Mouse (Mus musculus) heart, embryonic 13.5 days (tissue): ENCODE data around the gene Kazn. TPM values are rescaled to one million over a fixed set of nuclear protein-coding genes. Genes with fewer than 3 reads are reported as not detected.

Experiments
- ATAC-seq: fragments of 200-750 bp; cut with Nextera tagmentation; 2 replicates; pipeline ENCODE4 v1.8.0; 2017; ENCODE audit warnings: moderate TSS enrichment; ENCODE audit not compliant: insufficient number of reproducible peaks, low FRiP score, low TSS enrichment; ENCODE audit errors: extremely low read depth
- H3K27ac ChIP-seq: fragments of 300-500 bp; sonication (generic); replicated peaks from 2 replicates; pipeline ENCODE4 v1.5.1; 2015; ENCODE audit warnings: moderate library complexity, mild to moderate bottlenecking, inconsistent platforms
- H3K27me3 ChIP-seq: fragments of 300-500 bp; sonication (generic); replicated peaks from 2 replicates; pipeline ENCODE4 v1.6.1; 2015; ENCODE audit warnings: mild to moderate bottlenecking, inconsistent platforms
- H3K36me3 ChIP-seq: fragments of 300-500 bp; sonication (generic); 2 replicates; pipeline ENCODE4 v1.6.1; 2015; ENCODE audit warnings: mild to moderate bottlenecking, inconsistent platforms
- H3K4me1 ChIP-seq: fragments of 300-500 bp; sonication (generic); 2 replicates; pipeline ENCODE4 v1.6.1; 2015; ENCODE audit warnings: inconsistent platforms
- H3K4me2 ChIP-seq: fragments of 300-500 bp; sonication (generic); 2 replicates; pipeline ENCODE4 v1.6.1; 2015; ENCODE audit warnings: inconsistent platforms, mild to moderate bottlenecking, moderate library complexity
- H3K4me3 ChIP-seq: fragments of 300-500 bp; sonication (generic); 2 replicates; pipeline ENCODE4 v1.5.1; 2015; ENCODE audit warnings: moderate library complexity, mild to moderate bottlenecking, inconsistent platforms
- H3K9ac ChIP-seq: fragments of 300-500 bp; sonication (generic); 2 replicates; pipeline ENCODE4 v1.6.1; 2015; ENCODE audit warnings: inconsistent platforms, mild to moderate bottlenecking, moderate library complexity
- H3K9me3 ChIP-seq: fragments of 300-500 bp; sonication (generic); 2 replicates; pipeline ENCODE4 v1.6.1; 2016; ENCODE audit warnings: inconsistent platforms
- WGBS: fragments of 180-500 bp; shearing (Covaris S2); methylation state at CpG from one replicate; pipeline ENCODE4 v1.1.7; 2015; ENCODE audit warnings: mixed read lengths; 5-methylcytosine and 5-hydroxymethylcytosine counted together
- polyA plus RNA-seq: library from polyadenylated mRNA; unstranded; fragments of >200 nt; fragmentation: Nextera tagmentation; extraction: Ambion mirVana; gene quantifications from 2 replicates; pipeline ENCODE4 v1.2.1, GENCODE M21; 2015

Kazn gene
- polyA plus RNA-seq, 1 experiment from 2014 or later = 5.8 TPM

- H3K9ac ChIP-seq = no peak overlapping the region
- H3K36me3 ChIP-seq = 0 out of 2 replicates have a peak, but pooled peaks cover 14% of the 10 kb centered on the region
- no peak overlapping the region for H3K4me2 ChIP-seq
- no peak for ATAC-seq
- WGBS = 48% methylated on average over 8 of the region's 8 CpGs
- H3K4me3 ChIP-seq = no peak overlapping the region
- peak overlapping the region; percentile 29 for H3K27ac ChIP-seq
- peaks cover 46% of the 10 kb centered on the region for H3K4me1 ChIP-seq
- H3K27me3 ChIP-seq = no peaks in the 10 kb centered on the region
- peaks cover 8% of the 10 kb centered on the region; the same call in 1 of the 2 replicates for H3K9me3 ChIP-seq
These were observed 79.2 kb downstream of the Kazn start for GRCm38 (mm10) chr4:142160041-142160440.

GRCm38 (mm10) chr4:142156506-142156905 lies 82.7 kb downstream of the Kazn start:
- H3K9me3 ChIP-seq = 0 out of 2 replicates have a peak, but pooled peaks cover under 1% of the 10 kb centered on the region
- H3K27ac ChIP-seq = no peak overlapping the region
- 50% methylated on average over 5 of the region's 5 CpGs for WGBS
- ATAC-seq = no peak
- H3K9ac ChIP-seq = no peak overlapping the region
- H3K4me3 ChIP-seq = no peak overlapping the region
- H3K36me3 ChIP-seq = 0 out of 2 replicates have a peak, but pooled peaks cover 9% of the 10 kb centered on the region
- H3K27me3 ChIP-seq = no peaks in the 10 kb centered on the region
- no peak overlapping the region for H3K4me2 ChIP-seq
- H3K4me1 ChIP-seq = peaks cover 35% of the 10 kb centered on the region

GRCm38 (mm10) chr4:142154246-142154645 lies 85.0 kb downstream of the Kazn start:
- ATAC-seq = no peak
- no peak overlapping the region for H3K4me2 ChIP-seq
- H3K4me1 ChIP-seq = peaks cover 21% of the 10 kb centered on the region
- 0 out of 2 replicates have a peak, but pooled peaks cover 12% of the 10 kb centered on the region for H3K36me3 ChIP-seq
- 63% methylated on average over 11 of the region's 11 CpGs for WGBS
- peak overlapping the region; percentile 5; the same call in 1 of the 2 replicates for H3K9ac ChIP-seq
- H3K4me3 ChIP-seq = no peak overlapping the region
- no peak overlapping the region for H3K27ac ChIP-seq
- H3K9me3 ChIP-seq = no peaks in the 10 kb centered on the region
- no peaks in the 10 kb centered on the region for H3K27me3 ChIP-seq

- ATAC-seq = no peak; the same call in 1 of the 2 replicates
- peaks cover 17% of the 10 kb centered on the region for H3K4me1 ChIP-seq
- 2% methylated on average over 2 of the region's 2 CpGs for WGBS
- no peak overlapping the region for H3K4me3 ChIP-seq
- peaks cover 14% of the 10 kb centered on the region; the same call in 1 of the 2 replicates for H3K36me3 ChIP-seq
- H3K9me3 ChIP-seq = no peaks in the 10 kb centered on the region
- H3K9ac ChIP-seq = no peak overlapping the region
- no peak overlapping the region for H3K4me2 ChIP-seq
- H3K27me3 ChIP-seq = no peaks in the 10 kb centered on the region
- no peak overlapping the region for H3K27ac ChIP-seq
These were observed 85.7 kb downstream of the Kazn start for GRCm38 (mm10) chr4:142153526-142153925.

- H3K9me3 ChIP-seq = no peaks in the 10 kb centered on the region
- H3K4me2 ChIP-seq = no peak overlapping the region
- peaks cover 17% of the 10 kb centered on the region for H3K4me1 ChIP-seq
- 52% methylated on average over 8 of the region's 8 CpGs for WGBS
- no peak overlapping the region for H3K4me3 ChIP-seq
- H3K27me3 ChIP-seq = no peaks in the 10 kb centered on the region
- H3K9ac ChIP-seq = no peak overlapping the region; the same call in 1 of the 2 replicates
- no peak overlapping the region for H3K27ac ChIP-seq
- ATAC-seq = no peak
- peaks cover 17% of the 10 kb centered on the region for H3K36me3 ChIP-seq
These were observed 86.3 kb downstream of the Kazn start for GRCm38 (mm10) chr4:142152733-142153422.

GRCm38 (mm10) chr4:142150086-142150485 lies 89.1 kb downstream of the Kazn start:
- 75% methylated on average over 2 of the region's 2 CpGs for WGBS
- no peak overlapping the region for H3K27ac ChIP-seq

GRCm38 (mm10) chr4:142149202-142149601 lies 90.0 kb downstream of the Kazn start:
- Histone ChIP-seq H3K9ac (no peak overlapping the region), H3K9me3 (no peaks in the 10 kb centered on the region), H3K4me1 (peaks cover 9% of the 10 kb centered on the region), H3K27me3 (no peaks in the 10 kb centered on the region), H3K4me3 (no peak overlapping the region), H3K36me3 (peaks cover 43% of the 10 kb centered on the region), H3K27ac (no peak overlapping the region), H3K4me2 (no peak overlapping the region)
- no peak for ATAC-seq
- 76% methylated on average over 9 of the region's 9 CpGs for WGBS

More at GRCm38 (mm10) chr4:142150086-142150485, 89.1 kb downstream of the Kazn start:
- Histone ChIP-seq H3K4me1 (peaks cover 9% of the 10 kb centered on the region), H3K4me2 (no peak overlapping the region), H3K27me3 (no peaks in the 10 kb centered on the region), H3K9me3 (no peaks in the 10 kb centered on the region), H3K36me3 (peaks cover 36% of the 10 kb centered on the region), H3K9ac (no peak overlapping the region), H3K4me3 (no peak overlapping the region)
- no peak for ATAC-seq

- Histone ChIP-seq H3K4me3 (no peak overlapping the region), H3K27me3 (no peaks in the 10 kb centered on the region), H3K36me3 (peaks cover 49% of the 10 kb centered on the region), H3K9ac (no peak overlapping the region), H3K27ac (no peak overlapping the region), H3K4me1 (no peaks in the 10 kb centered on the region), H3K9me3 (no peaks in the 10 kb centered on the region), H3K4me2 (no peak overlapping the region)
- no peak for ATAC-seq
- 91% methylated on average over 10 of the region's 10 CpGs for WGBS
These were observed 91.5 kb downstream of the Kazn start for GRCm38 (mm10) chr4:142147671-142148070.

- no peaks in the 10 kb centered on the region for H3K27me3 ChIP-seq
- H3K36me3 ChIP-seq = peaks cover 54% of the 10 kb centered on the region
- H3K27ac ChIP-seq = no peak overlapping the region
- no peaks in the 10 kb centered on the region for H3K4me1 ChIP-seq
- no peaks in the 10 kb centered on the region for H3K9me3 ChIP-seq
- H3K9ac ChIP-seq = no peak overlapping the region
- no peak for ATAC-seq
- H3K4me2 ChIP-seq = no peak overlapping the region
- 37% methylated on average over 5 of the region's 5 CpGs for WGBS
- H3K4me3 ChIP-seq = no peak overlapping the region
These were observed 95.1 kb downstream of the Kazn start for GRCm38 (mm10) chr4:142144096-142144495.

GRCm38 (mm10) chr4:142143290-142143689 lies 95.9 kb downstream of the Kazn start:
- H3K4me2 ChIP-seq = no peak overlapping the region
- no peak overlapping the region for H3K4me3 ChIP-seq
- peaks cover under 1% of the 10 kb centered on the region; the same call in 1 of the 2 replicates for H3K4me1 ChIP-seq
- no peak overlapping the region for H3K27ac ChIP-seq
- 74% methylated on average over 6 of the region's 6 CpGs for WGBS
- H3K9me3 ChIP-seq = no peaks in the 10 kb centered on the region
- no peaks in the 10 kb centered on the region for H3K27me3 ChIP-seq
- H3K36me3 ChIP-seq = peaks cover 49% of the 10 kb centered on the region
- H3K9ac ChIP-seq = no peak overlapping the region
- ATAC-seq = no peak

- H3K27ac ChIP-seq = no peak overlapping the region
- H3K4me1 ChIP-seq = peaks cover 3% of the 10 kb centered on the region; the same call in 1 of the 2 replicates
- no peaks in the 10 kb centered on the region for H3K27me3 ChIP-seq
- peaks cover 19% of the 10 kb centered on the region for H3K36me3 ChIP-seq
- H3K4me3 ChIP-seq = no peak overlapping the region
- WGBS = 73% methylated on average over 5 of the region's 5 CpGs
- H3K4me2 ChIP-seq = no peak overlapping the region
- no peak overlapping the region for H3K9ac ChIP-seq
- H3K9me3 ChIP-seq = no peaks in the 10 kb centered on the region
- no peak for ATAC-seq
These were observed 99.5 kb downstream of the Kazn start for GRCm38 (mm10) chr4:142139729-142140128.
